Mouse (Mus musculus) E14TG2a.4 (cell line): ENCODE results near the gene Kpna7.
"Not testable (repeated sequence)": the region's sequence is repeated elsewhere in the genome, so short reads cannot be mapped to it uniquely, and the experiment has no call there.

Experiments
- CTCF ChIP-seq: conservative IDR thresholded peaks from 2 replicates; pipeline ENCODE4 v1.5.1; 2014; ENCODE audit warnings: low read length
- NANOG ChIP-seq: IDR thresholded peaks from 2 replicates; pipeline ENCODE4 v1.6.1; 2014; ENCODE audit warnings: borderline replicate concordance, low read length, mixed read lengths

GRCm38 (mm10) chr5:145054187-145054586 lies 29.6 kb downstream of the Kpna7 start:
- TF ChIP-seq CTCF, NANOG: not testable (repeated sequence)
